Comparison of ENCODE assay signal across 8 mouse cellular contexts in genomic region chr5:21787186-21788105, GRCm38 (mm10). TPM values are rescaled to one million over a fixed set of nuclear protein-coding genes. Genes with fewer than 3 reads are reported as not detected.
DNase-seq lines count a peak whose midpoint lies in the region; ATAC-seq and TF ChIP-seq lines count a peak whose summit lies in the region.

No protein-coding gene starts in this region.

- intact Hi-C loops in heart, adult 2 months (cut with DNase I): loop anchor here (5.0 kb wide), 1 partner anchor 140 kb away; the partner anchor contains the start of genes Armc10 and Fbxl13

- no peak for ATAC-seq in forebrain, embryonic 16.5 days
- no peak for ATAC-seq in liver, embryonic 15.5 days (ENCODE audit: insufficient read depth)
- ATAC-seq in CD4-positive, CD25-positive, alpha-beta regulatory T cell, adult 4 months: no peak

- H3K27me3 ChIP-seq in heart, adult 2 months (ENCODE audit: control insufficient read depth, insufficient read depth, low read length): no peaks in the 10 kb centered on the region
- no peaks in the 10 kb centered on the region for H3K27me3 ChIP-seq in E14TG2a.4 (ENCODE audit: insufficient read depth, low read length)
- H3K27me3 ChIP-seq in forebrain, embryonic 16.5 days (replicated peaks; ENCODE audit: control insufficient read depth, insufficient read depth, low read length): no peaks in the 10 kb centered on the region
- no peaks in the 10 kb centered on the region for H3K27me3 ChIP-seq in liver, embryonic 15.5 days

- H3K9me3 ChIP-seq in E14TG2a.4 (ENCODE audit: low read length): no peaks in the 10 kb centered on the region
- H3K9me3 ChIP-seq in forebrain, embryonic 16.5 days (ENCODE audit: control insufficient read depth, low read length): no peaks in the 10 kb centered on the region
- H3K9me3 ChIP-seq in liver, embryonic 15.5 days (replicated peaks): no peaks in the 10 kb centered on the region

- H3K4me3 ChIP-seq in heart, adult 2 months: peak overlapping the region; percentile 90
- peak overlapping the region; percentile 97 for H3K4me3 ChIP-seq in E14TG2a.4 (replicated peaks; ENCODE audit: low read length)
- H3K4me3 ChIP-seq in forebrain, embryonic 16.5 days (replicated peaks; ENCODE audit: low read length): peak overlapping the region; percentile 63
- H3K4me3 ChIP-seq in liver, embryonic 15.5 days (replicated peaks): peak overlapping the region; percentile 99

- H3K4me2 ChIP-seq in forebrain, embryonic 16.5 days (ENCODE audit: low read length): peak overlapping the region; percentile 65
- H3K4me2 ChIP-seq in liver, embryonic 15.5 days: peak overlapping the region; percentile 99

- TF ChIP-seq EP300 in heart, adult 2 months (IDR thresholded peaks at IDR 0.05; ENCODE audit: insufficient read depth, low read depth, low read length): no peak

- peak overlapping the region; percentile 89 for H3K27ac ChIP-seq in heart, adult 2 months
- no peak overlapping the region; the same call in 1 of the 2 replicates for H3K27ac ChIP-seq in forebrain, embryonic 16.5 days (ENCODE audit: low read length)
- H3K27ac ChIP-seq in liver, embryonic 15.5 days (replicated peaks): peak overlapping the region; percentile 93

- WGBS in heart, adult 2 months: 23% methylated on average over 11 of the region's 11 CpGs
- 40% methylated on average over 11 of the region's 11 CpGs for WGBS in forebrain, embryonic 16.5 days
- 20% methylated on average over 11 of the region's 11 CpGs for WGBS in liver, embryonic 15.5 days (ENCODE audit: insufficient replicate concordance)

- TF ChIP-seq POLR2A in heart, adult 2 months (IDR thresholded peaks at IDR 0.05; ENCODE audit: insufficient read depth, low read depth, low read length): no peak

- peaks cover 23% of the 10 kb centered on the region for H3K36me3 ChIP-seq in heart, adult 2 months (ENCODE audit: control insufficient read depth, insufficient read depth, low read length)
- peaks cover 52% of the 10 kb centered on the region for H3K36me3 ChIP-seq in E14TG2a.4 (ENCODE audit: insufficient read depth, low read length)
- H3K36me3 ChIP-seq in forebrain, embryonic 16.5 days (ENCODE audit: control insufficient read depth, insufficient read depth): no peaks in the 10 kb centered on the region
- peaks cover 31% of the 10 kb centered on the region for H3K36me3 ChIP-seq in liver, embryonic 15.5 days (replicated peaks)

- H3K4me1 ChIP-seq in heart, adult 2 months (ENCODE audit: control insufficient read depth, insufficient read depth, low read length): peaks cover 6% of the 10 kb centered on the region
- H3K4me1 ChIP-seq in E14TG2a.4 (replicated peaks; ENCODE audit: low read depth, low read length): peaks cover 71% of the 10 kb centered on the region
- H3K4me1 ChIP-seq in forebrain, embryonic 16.5 days (replicated peaks; ENCODE audit: control insufficient read depth, insufficient read depth, low read length): peaks cover 32% of the 10 kb centered on the region
- H3K4me1 ChIP-seq in liver, embryonic 15.5 days (replicated peaks): peaks cover 42% of the 10 kb centered on the region

- no peak for TF ChIP-seq CTCF in heart, adult 2 months (IDR thresholded peaks at IDR 0.05)
- TF ChIP-seq CTCF in E14TG2a.4 (conservative IDR thresholded peaks at IDR 0.05; ENCODE audit: low read length): no peak

- DNase-seq in heart, adult 2 months: no peak
- no peak for DNase-seq in heart, adult 9 months (ENCODE audit: low spot score in 2 of 2)
- DNase-seq in ovary, adult 18-20 months (ENCODE audit: low spot score): no peak
- DNase-seq in cerebellum, adult 11 months: no peak

- H3K79me2 ChIP-seq in heart, adult 2 months (replicated peaks; ENCODE audit: control insufficient read depth, insufficient read depth, low read length): no peaks in the 10 kb centered on the region; the same call in 1 of the 2 replicates

- peak overlapping the region; percentile 76 for H3K9ac ChIP-seq in heart, adult 2 months (ENCODE audit: low read depth, low read length)
- H3K9ac ChIP-seq in forebrain, embryonic 16.5 days (replicated peaks; ENCODE audit: low read depth, low read length): peak overlapping the region; percentile 79
- H3K9ac ChIP-seq in liver, embryonic 15.5 days: peak overlapping the region; percentile 91

RNA-seq across cellular contexts. Expression of gene Psmc2, which starts 2.4 kb away (rescaled TPM):
- total RNA-seq in heart, adult 2 months (2021): 10 to 100 TPM; 87.3 to 97.5 TPM
- polyA plus RNA-seq in heart, adult 2 months (2012; rRNA removed): 33.7 and 57.6 TPM in 2 replicates
- polyA plus RNA-seq in forebrain, embryonic 16.5 days (2015; fragmentation: Nextera tagmentation; extraction: Ambion mirVana): 178 and 182 TPM in 2 replicates
- 111 and 116 TPM in 2 replicates for polyA plus RNA-seq in liver, embryonic 15.5 days (2015; fragmentation: Nextera tagmentation; extraction: Ambion mirVana)
- 100 to 1,000 TPM; 147 to 164 TPM for polyA plus RNA-seq in CD4-positive, CD25-positive, alpha-beta regulatory T cell, adult 4 months (2017; shearing (Covaris generic))

RNA-seq across cellular contexts. Expression of gene Dnajc2, which starts 2.4 kb away (rescaled TPM):
- total RNA-seq in heart, adult 2 months (2021): 10 to 100 TPM; 20.9 to 21.5 TPM
- polyA plus RNA-seq in heart, adult 2 months (2012; rRNA removed): 4.1 and 4.9 TPM in 2 replicates
- 67.3 and 68.1 TPM in 2 replicates for polyA plus RNA-seq in forebrain, embryonic 16.5 days (2015; fragmentation: Nextera tagmentation; extraction: Ambion mirVana)
- polyA plus RNA-seq in liver, embryonic 15.5 days (2015; fragmentation: Nextera tagmentation; extraction: Ambion mirVana): 21.5 and 23.3 TPM in 2 replicates
- polyA plus RNA-seq in CD4-positive, CD25-positive, alpha-beta regulatory T cell, adult 4 months (2017; shearing (Covaris generic)): 10 to 100 TPM; 30.4 to 37.1 TPM

RNA-seq across cellular contexts. Expression of gene Pmpcb, which starts 50.5 kb away (rescaled TPM):
- 100 to 1,000 TPM; 250 to 288 TPM for total RNA-seq in heart, adult 2 months (2021)
- 99.0 and 192 TPM in 2 replicates for polyA plus RNA-seq in heart, adult 2 months (2012; rRNA removed)
- 86.4 and 91.5 TPM in 2 replicates for polyA plus RNA-seq in forebrain, embryonic 16.5 days (2015; fragmentation: Nextera tagmentation; extraction: Ambion mirVana)
- polyA plus RNA-seq in liver, embryonic 15.5 days (2015; fragmentation: Nextera tagmentation; extraction: Ambion mirVana): 38.9 and 44.4 TPM in 2 replicates
- polyA plus RNA-seq in CD4-positive, CD25-positive, alpha-beta regulatory T cell, adult 4 months (2017; shearing (Covaris generic)): 10 to 100 TPM; 81.7 to 86.2 TPM
